Mouse (Mus musculus) C2C12 (cell line): ENCODE results near the gene Prss28. TPM values are rescaled to one million over a fixed set of nuclear protein-coding genes. Genes with fewer than 3 reads are reported as not detected.
A peak's percentile ranks its signal among the peaks of the same experiment; 100 is the strongest.

Experiments used
- H3K27me3 ChIP-seq: one replicate; pipeline ENCODE4 v1.6.1; 2011; ENCODE audit not compliant: control insufficient read depth, insufficient read depth, insufficient read length
- H3K36me3 ChIP-seq: one replicate; pipeline ENCODE4 v1.6.1; 2011; ENCODE audit not compliant: control insufficient read depth, insufficient read depth
- H3K4me3 ChIP-seq: one replicate; pipeline ENCODE4 v1.5.1; 2011; ENCODE audit warnings: mild to moderate bottlenecking, control low read depth; ENCODE audit not compliant: poor library complexity, insufficient read depth, severe bottlenecking
- H3K79me2 ChIP-seq: one replicate; pipeline ENCODE4 v1.6.1; 2011; ENCODE audit not compliant: control insufficient read depth, insufficient read depth
- H3K79me3 ChIP-seq: one replicate; pipeline ENCODE4 v1.6.1; 2011; ENCODE audit warnings: low read depth, control low read depth
- H3ac ChIP-seq: one replicate; pipeline ENCODE3; 2011; ENCODE audit warnings: low read depth; ENCODE audit not compliant: control insufficient read depth, insufficient read length
- CEBPB ChIP-seq: IDR thresholded peaks from one replicate; pipeline ENCODE4 v1.6.1; 2011; ENCODE audit warnings: low read depth, mild to moderate bottlenecking, control low read depth, moderate library complexity
- CTCF ChIP-seq: IDR thresholded peaks from one replicate; pipeline ENCODE4 v1.5.1; 2011; ENCODE audit not compliant: control insufficient read depth, insufficient read depth, insufficient read length
- FOSL1 ChIP-seq: IDR thresholded peaks from one replicate; pipeline ENCODE4 v1.8.0; 2011; ENCODE audit warnings: mild to moderate bottlenecking, low read length; ENCODE audit not compliant: poor library complexity, insufficient read depth, severe bottlenecking
- MAX ChIP-seq: IDR thresholded peaks from one replicate; pipeline ENCODE4 v1.6.1; 2011; ENCODE audit warnings: mild to moderate bottlenecking, control low read depth
- MYOD1 ChIP-seq: IDR thresholded peaks from one replicate; pipeline ENCODE4 v1.6.1; 2011; ENCODE audit warnings: low read depth; ENCODE audit not compliant: control insufficient read depth, insufficient read length
- MYOG ChIP-seq: IDR thresholded peaks from one replicate; pipeline ENCODE4 v1.6.1; 2011; ENCODE audit not compliant: control insufficient read depth, insufficient read length; ENCODE audit errors: extremely low read depth
- USF1 ChIP-seq: IDR thresholded peaks from one replicate; pipeline ENCODE4 v1.6.1; 2011; ENCODE audit warnings: low read depth, mild to moderate bottlenecking, control low read depth, moderate library complexity
- polyA plus RNA-seq: library from polyadenylated mRNA; unstranded; fragments of >200 nt; fragmentation: generic; extraction: Trizol; gene quantifications from one replicate; pipeline ENCODE4 v1.2.1, GENCODE M21; 2012; ENCODE audit warnings: missing spikeins

The Prss28 gene
- polyA plus RNA-seq, 1 experiment = not detected

DNA sequence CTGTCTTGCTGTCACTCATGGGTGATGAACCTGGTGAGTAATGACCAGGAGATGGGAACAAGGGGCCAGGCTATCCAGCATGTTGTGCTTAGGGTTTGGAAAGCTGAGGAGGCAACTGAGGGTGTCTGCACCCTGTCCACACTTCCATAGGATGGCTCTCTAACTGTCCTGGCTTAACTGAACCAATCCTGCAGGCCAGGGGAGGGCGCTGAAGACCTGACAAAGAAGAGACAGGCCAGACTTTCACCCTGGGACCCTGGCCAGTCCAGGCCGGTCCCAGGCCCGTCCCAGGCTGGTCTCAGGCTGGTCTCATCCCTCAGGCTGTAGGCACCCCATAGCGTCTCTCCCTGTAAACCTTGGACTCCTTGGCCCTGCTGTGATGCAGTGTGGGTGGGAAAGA lies 18.0 kb upstream of the Prss28 start:
- Histone ChIP-seq H3K27me3 (peaks cover 26% of the 10 kb centered on the region), H3K79me2 (no peaks in the 10 kb centered on the region), H3K79me3 (no peaks in the 10 kb centered on the region), H3K4me3 (no peak overlapping the region), H3ac (no peak overlapping the region), H3K36me3 (no peaks in the 10 kb centered on the region)
- TF ChIP-seq MYOD1 (no peak), USF1 (no peak), MAX (no peak), FOSL1 (no peak)

DNA sequence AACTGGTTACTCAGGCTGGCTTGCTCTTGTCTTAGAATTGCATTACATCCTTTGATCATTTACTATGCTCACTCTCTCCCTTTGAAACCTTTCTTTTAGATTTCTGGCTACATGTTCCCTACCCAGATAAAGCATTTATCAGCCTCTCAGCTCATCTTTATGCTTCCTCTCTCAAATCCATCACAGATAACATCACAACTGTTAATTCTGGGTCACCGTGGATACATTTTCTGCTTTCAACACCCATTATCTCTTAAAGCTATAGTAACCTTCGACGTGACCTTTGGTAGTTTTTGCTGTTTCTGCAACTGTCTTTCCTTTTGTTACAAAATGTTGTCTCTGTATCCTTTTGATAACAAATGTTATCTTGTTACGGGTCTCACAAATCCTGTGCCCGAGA lies 15.0 kb upstream of the Prss28 start:
- no peak overlapping the region for H3ac ChIP-seq
- H3K36me3 ChIP-seq = no peaks in the 10 kb centered on the region
- TF ChIP-seq MYOG (no peak), MAX (no peak), USF1 (no peak), FOSL1 (no peak), CEBPB (no peak), CTCF (no peak), MYOD1 (no peak)
- no peaks in the 10 kb centered on the region for H3K79me2 ChIP-seq
- H3K4me3 ChIP-seq = no peak overlapping the region
- H3K27me3 ChIP-seq = peaks cover 50% of the 10 kb centered on the region
- no peaks in the 10 kb centered on the region for H3K79me3 ChIP-seq

DNA sequence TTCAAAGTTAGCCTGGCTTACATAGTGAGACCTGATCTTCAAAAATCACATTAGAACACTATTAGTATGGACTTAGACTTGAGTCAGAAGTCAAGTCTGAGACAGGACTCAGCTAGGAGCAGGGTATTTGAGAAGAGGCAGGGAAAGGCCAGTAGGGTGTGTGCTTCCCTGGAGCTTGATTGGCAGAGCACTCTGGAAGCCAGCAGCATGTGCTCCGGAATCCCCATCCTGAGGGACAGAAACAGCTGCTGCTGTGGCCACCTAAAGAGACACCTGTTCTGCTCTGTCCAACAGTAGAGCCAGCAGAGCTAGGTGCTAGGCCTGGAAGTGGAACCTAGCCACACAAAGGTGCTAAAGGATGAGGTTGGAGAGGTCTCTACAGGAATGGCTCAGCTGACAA lies 14.3 kb upstream of the Prss28 start:
- H3K36me3 ChIP-seq = no peaks in the 10 kb centered on the region
- TF ChIP-seq MYOD1 = peak; percentile 48
- no peak for TF ChIP-seq CTCF
- no peaks in the 10 kb centered on the region for H3K79me2 ChIP-seq
- H3ac ChIP-seq = no peak overlapping the region
- H3K4me3 ChIP-seq = no peak overlapping the region
- no peaks in the 10 kb centered on the region for H3K79me3 ChIP-seq
- peaks cover 56% of the 10 kb centered on the region for H3K27me3 ChIP-seq

DNA sequence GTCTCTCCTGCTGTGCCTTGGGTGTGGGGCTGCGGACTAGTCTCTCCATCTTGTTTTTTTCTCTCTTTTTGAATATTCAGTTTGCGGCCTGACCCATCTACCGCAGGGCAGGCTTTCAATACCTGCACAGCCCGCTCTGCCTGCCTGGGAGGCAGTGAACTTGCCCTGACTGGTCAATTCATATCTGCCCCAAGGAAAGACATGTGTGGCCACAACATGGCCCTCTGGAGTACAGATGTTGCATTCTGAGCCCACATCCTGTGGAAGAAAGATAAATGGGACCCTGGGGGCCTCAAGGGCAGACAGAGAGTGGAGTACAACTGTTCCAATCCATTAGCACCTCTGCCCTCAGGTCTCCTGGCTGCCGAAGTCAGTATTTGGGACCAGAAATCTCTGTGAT lies 10.4 kb upstream of the Prss28 start, which contains the start of gene Prss34:
Gene Prss34 (plus strand): TSS at position 301 of the 400 bp plus-strand sequence.
- TF ChIP-seq CEBPB = no peak
- no peak for TF ChIP-seq MYOD1
- no peak for TF ChIP-seq USF1
- TF ChIP-seq FOSL1 = no peak
- no peak for TF ChIP-seq CTCF
- TF ChIP-seq MAX = no peak
- no peak for TF ChIP-seq MYOG
- Histone ChIP-seq H3K36me3 (no peaks in the 10 kb centered on the region), H3K79me2 (no peaks in the 10 kb centered on the region), H3K27me3 (peaks cover 61% of the 10 kb centered on the region), H3K4me3 (no peak within 1 kb of the TSS), H3K79me3 (no peaks in the 10 kb centered on the region), H3ac (no peak within 1 kb of the TSS)

DNA sequence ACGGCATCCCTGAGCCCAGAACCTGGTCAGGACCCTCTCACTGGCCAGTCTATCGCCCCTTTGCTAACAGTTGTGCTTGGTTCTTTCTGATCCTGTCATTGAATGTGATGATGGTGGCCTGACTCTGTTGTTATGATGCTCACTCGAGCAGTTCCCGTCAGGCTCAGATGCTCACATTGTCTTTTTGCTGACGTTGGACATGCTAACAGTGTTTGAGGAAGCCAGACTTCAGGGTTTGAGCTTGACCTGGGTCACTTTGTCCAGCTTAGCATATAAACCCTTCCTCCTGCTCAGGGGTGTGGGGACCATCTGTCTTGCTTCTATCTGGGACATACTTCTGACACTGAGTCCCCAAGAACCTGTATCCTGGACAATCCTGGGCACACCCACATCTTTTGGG lies 9.9 kb downstream of the Prss28 start, which contains the start of gene Prss29:
Gene Prss29 (plus strand): TSS at position 301 of the 400 bp plus-strand sequence.
- Histone ChIP-seq H3K79me3 (no peaks in the 10 kb centered on the region), H3K36me3 (no peaks in the 10 kb centered on the region), H3K27me3 (peaks cover 59% of the 10 kb centered on the region), H3K79me2 (no peaks in the 10 kb centered on the region), H3ac (no peak within 1 kb of the TSS), H3K4me3 (no peak within 1 kb of the TSS)
- TF ChIP-seq FOSL1 (no peak), CTCF (no peak), MYOD1 (no peak), MYOG (no peak), MAX (no peak), USF1 (no peak), CEBPB (no peak)

DNA sequence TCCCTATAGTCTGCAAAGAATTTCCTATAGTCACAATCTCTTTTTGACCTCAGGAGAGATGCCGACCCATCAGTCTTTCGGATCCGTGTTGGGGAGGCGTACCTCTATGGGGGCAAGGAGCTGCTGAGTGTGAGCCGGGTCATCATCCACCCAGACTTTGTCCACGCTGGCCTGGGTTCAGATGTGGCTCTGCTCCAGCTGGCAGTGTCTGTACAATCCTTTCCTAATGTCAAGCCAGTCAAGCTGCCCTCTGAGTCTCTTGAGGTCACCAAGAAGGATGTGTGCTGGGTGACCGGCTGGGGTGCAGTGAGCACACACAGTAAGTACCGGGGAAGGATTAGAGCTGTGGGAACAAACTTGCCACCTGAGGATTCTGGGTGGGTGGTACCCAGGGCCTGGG lies 12.4 kb downstream of the Prss28 start:
- no peak for TF ChIP-seq CEBPB
- no peaks in the 10 kb centered on the region for H3K36me3 ChIP-seq
- H3K79me2 ChIP-seq = no peaks in the 10 kb centered on the region
- no peaks in the 10 kb centered on the region for H3K79me3 ChIP-seq
- no peak overlapping the region for H3ac ChIP-seq
- H3K27me3 ChIP-seq = peaks cover 57% of the 10 kb centered on the region
- H3K4me3 ChIP-seq = no peak overlapping the region
